Mouse (Mus musculus) spleen, postnatal 36 days (tissue): ENCODE data around the gene Foxo3.

Experiments
- DNase-seq, 2 experiments: peaks; one replicate each; pipeline ENCODE4 v3.0.0; 2022; ENCODE audit warnings: low spot score in 2 of 2, mixed read lengths in 1 of 2

Gene Foxo3

GRCm38 (mm10) chr10:42227751-42228241 lies 48.8 kb downstream of the Foxo3 start:
- no peak for DNase-seq

GRCm38 (mm10) chr10:42226176-42226575 lies 50.4 kb downstream of the Foxo3 start:
- no peak for DNase-seq

GRCm38 (mm10) chr10:42225184-42225935 lies 51.2 kb downstream of the Foxo3 start:
- DNase-seq = no peak

DNA sequence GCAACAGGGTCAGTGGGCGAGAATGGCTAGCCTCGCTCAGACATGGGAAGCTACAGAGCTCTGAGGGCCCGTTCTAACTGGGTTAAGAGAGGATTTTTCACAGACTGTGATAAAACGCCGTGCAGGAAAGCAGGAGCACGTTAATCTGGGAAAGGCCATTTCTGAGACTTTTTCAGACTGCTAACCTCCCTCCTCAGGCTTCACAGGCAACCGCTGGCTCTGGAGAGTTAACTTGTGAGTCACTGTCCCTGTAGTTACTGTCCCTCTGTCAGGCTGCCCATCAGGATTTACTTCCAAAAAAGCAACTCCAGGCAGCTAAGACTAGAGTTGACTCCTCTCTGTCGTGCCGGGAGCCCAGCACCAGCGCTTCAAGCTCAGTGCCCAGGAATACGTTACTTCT lies 54.6 kb downstream of the Foxo3 start:
- no peak for DNase-seq

GRCm38 (mm10) chr10:42221136-42221891 lies 55.2 kb downstream of the Foxo3 start:
- no peak for DNase-seq

- DNase-seq = peak; percentile 72 to 73
Observed at GRCm38 (mm10) chr10:42220418-42220952, 56.1 kb downstream of the Foxo3 start.

DNA sequence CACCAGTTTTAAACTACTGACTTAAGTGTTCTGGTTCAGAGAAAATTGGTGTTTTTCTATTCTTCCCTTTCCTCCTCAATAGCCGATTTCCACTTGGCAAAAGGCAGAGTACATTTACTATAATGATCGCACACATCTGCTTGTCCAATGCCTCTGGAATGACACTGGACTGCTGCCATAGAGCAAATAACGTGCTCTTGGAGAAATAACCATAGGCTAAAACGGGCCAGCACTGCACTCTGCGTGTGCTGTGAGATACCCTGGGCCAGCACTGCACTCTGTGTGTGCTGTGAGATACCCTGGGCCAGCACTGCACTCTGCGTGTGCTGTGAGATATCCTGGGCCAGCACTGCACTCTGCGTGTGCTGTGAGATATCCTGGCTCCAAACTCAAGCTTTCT lies 65.1 kb downstream of the Foxo3 start:
- no peak for DNase-seq

GRCm38 (mm10) chr10:42210641-42211040 lies 65.9 kb downstream of the Foxo3 start:
- DNase-seq = no peak

- no peak for DNase-seq
Observed at GRCm38 (mm10) chr10:42209809-42210208, 66.7 kb downstream of the Foxo3 start.

DNA sequence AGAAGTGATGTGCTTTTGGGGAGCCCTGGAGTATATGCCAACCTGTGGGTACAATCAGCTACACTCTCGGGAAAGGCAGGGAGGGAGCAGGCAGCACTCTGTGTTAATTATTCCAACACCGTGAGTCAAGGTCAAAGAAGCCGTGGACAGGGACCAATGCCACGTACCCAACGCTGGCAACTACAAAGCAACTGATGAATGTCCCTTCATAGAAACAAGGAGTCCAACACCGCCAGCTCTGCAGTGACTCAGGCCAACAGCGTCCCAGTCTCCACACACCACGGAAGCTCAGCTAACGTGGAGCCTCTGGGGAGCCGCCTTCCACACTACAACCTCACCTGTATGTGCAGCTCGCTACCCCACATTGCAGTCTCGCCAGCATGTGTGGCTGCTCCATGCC lies 68.9 kb downstream of the Foxo3 start:
- DNase-seq = no peak

GRCm38 (mm10) chr10:42204768-42205412 lies 71.7 kb downstream of the Foxo3 start:
- no peak for DNase-seq

DNA sequence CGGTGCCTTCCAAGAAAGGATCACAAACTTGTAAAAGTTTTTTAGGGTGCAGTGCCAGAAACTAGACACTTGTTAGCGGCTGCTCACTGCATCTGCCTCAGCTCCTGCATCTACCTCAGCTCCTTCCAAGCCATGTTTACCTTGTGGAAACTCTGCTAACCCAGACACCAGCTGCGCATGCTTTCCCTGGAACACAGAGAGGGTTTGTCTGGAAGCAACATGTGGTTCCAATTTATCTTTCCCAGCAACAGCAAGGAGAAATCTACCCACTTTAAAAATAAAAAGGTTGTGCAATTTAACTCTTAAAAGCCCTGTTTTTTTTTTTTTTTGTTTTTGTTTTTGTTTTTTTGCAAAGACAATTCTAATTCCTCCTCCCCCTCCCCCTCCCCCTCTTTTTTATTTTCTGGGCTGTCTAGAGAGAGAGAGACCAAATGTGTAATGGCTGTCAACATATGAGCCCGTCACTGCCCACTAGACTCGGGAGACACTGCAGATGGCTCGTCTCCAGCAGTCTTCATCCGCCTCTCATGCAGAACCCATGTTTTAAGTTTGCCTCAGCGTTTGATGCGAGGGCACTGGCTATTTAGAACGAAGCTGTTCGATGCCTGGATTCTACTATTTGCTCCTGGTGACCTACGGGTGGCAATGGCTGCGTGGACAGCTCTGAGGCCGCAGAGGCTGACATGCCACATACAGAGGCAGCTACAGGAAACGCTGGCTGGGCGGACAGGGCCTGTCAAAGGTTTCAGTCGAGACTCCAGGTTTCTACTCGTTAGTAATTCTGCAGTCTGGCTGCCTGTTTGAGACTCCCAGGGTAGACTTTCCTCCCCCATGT lies 73.0 kb downstream of the Foxo3 start:
- no peak for DNase-seq

DNA sequence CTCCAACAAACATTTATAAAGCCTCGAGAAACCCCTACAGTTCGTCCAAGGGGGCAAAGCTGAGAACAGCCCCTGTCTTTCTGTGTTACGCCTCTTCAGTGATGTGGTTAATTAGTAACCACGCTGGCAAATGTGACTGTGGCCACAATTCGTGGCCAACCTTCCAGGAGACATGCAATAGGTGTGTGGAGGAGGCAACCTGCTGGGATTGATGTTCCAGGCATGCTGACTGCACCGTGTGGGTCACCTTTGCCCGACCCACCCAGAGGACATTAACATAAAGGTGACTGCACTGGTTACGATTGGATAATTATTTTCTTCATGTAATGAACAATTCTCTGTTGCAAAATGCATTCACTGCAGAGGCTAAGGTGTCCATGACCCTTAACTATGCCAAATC lies 74.0 kb downstream of the Foxo3 start:
- DNase-seq = no peak

DNA sequence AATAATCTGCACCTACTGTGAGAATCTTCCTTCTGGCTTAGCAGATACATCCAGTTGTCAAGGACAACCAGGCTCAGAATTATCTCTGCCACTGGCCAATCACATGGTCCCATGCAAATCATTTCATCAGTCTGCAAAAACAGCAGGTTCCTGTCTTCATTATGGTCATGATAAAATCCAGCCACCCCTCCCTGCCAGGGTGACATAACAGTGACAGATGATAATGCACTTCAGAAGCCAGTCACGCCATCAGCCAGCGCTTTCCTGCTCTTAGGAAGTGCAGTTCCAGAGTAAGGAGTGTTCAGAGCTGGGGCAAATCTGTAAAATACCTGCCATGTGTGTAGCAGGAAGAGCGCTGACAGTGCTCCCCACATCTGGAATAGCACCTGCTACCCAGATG lies 77.1 kb downstream of the Foxo3 start:
- DNase-seq = no peak

DNA sequence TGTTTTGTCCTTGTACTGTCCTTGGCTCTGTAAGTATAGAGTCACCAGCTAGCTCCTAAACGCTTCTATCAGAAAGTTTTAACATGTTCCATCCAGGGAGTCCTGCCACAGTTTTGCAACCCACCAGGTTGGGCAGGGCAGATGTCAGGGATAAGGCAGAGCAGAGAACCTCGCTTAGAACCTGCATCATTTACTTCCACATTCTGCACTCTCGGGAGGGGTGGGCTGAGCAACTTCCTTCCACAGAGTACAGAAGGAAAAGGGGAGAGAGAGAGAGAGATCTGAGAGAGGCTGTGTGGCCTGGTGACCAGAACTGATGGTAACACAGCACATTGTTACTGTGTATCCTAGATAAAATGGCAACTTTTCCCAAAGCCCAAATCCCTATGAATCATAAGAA lies 77.9 kb downstream of the Foxo3 start:
- no peak for DNase-seq

- DNase-seq = no peak
Observed at GRCm38 (mm10) chr10:42194784-42195183, 81.8 kb downstream of the Foxo3 start.

DNA sequence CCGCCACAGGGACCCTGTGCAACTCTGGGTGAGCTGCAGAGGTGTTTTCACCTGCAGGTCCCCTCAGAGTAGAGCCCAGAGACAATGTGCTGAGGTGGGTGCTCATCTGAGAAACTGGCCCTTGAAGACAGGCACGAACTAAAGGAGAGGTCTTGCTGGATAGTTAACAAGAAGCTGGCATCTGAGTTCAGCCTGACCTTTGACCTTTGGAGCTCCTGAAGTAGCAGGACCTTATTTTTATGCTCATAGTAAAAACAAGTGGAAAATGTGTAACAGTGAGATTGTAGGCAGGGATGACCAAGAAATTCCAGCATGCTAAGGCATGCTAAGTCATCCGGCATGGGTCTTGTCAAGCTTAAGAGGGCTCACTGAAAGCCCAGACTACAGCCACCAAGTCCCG lies 82.6 kb downstream of the Foxo3 start:
- DNase-seq = no peak

- peak; percentile 52 to 57 for DNase-seq
Observed at GRCm38 (mm10) chr10:42192951-42193350, 83.6 kb downstream of the Foxo3 start.

GRCm38 (mm10) chr10:42189674-42190434 lies 86.7 kb downstream of the Foxo3 start:
- no peak for DNase-seq

GRCm38 (mm10) chr10:42189037-42189436 lies 87.5 kb downstream of the Foxo3 start:
- no peak for DNase-seq

GRCm38 (mm10) chr10:42188091-42188490 lies 88.5 kb downstream of the Foxo3 start:
- peak in 1 of 2 experiments; percentile 20 for DNase-seq
